Mouse (Mus musculus): ENCODE data around the gene Pax9. TPM values are rescaled to one million over a fixed set of nuclear protein-coding genes. Genes with fewer than 3 reads are reported as not detected.

The Pax9 gene
- polyA plus RNA-seq, 1 experiment: not detected

- no peak for TF ChIP-seq CTCF (IDR thresholded peaks at IDR 0.05; ENCODE audit: low read depth, low read length)
- no peak overlapping the region for H3K4me3 ChIP-seq (ENCODE audit: insufficient read depth, low read length)
- no peaks in the 10 kb centered on the region for H3K4me1 ChIP-seq (ENCODE audit: control insufficient read depth, insufficient read depth, low read length)
- no peak overlapping the region for H3K27ac ChIP-seq (ENCODE audit: insufficient read depth, low read depth, low read length)
Observed at GRCm38 (mm10) chr12:56718707-56719051, 27.1 kb downstream of the Pax9 start.

DNA sequence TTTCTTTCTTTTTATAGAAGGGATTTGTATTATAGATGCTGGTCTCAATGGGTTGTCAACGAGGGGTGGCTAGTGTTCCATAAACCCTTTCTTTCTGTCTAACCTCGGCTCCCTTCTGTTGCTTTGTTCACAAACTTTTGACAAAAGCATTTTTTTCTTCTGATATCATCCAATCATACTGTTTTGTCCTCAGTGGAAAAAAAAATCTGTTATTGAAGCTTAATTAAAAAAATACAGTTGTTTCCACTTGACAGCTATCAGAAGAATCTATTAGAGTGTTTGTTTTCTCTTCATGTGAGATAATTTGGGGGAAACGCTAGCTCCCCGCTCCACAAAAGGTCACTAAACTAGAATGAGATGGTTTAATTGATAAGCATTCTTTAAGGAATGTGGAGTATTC lies 36.1 kb downstream of the Pax9 start:
- no peak for TF ChIP-seq POLR2A (IDR thresholded peaks at IDR 0.05; ENCODE audit: borderline replicate concordance, low read depth, low read length)
- no peak for TF ChIP-seq CTCF (IDR thresholded peaks at IDR 0.05; ENCODE audit: low read depth, low read length)
- Histone ChIP-seq H3K4me3 (ENCODE audit: insufficient read depth, low read length) (no peak overlapping the region), H3K4me1 (ENCODE audit: control insufficient read depth, insufficient read depth, low read length) (no peaks in the 10 kb centered on the region), H3K27ac (ENCODE audit: insufficient read depth, low read depth, low read length) (no peak overlapping the region)

GRCm38 (mm10) chr12:56737104-56737503 lies 45.5 kb downstream of the Pax9 start:
- H3K4me3 ChIP-seq (ENCODE audit: insufficient read depth, low read length): no peak overlapping the region
- no peak for TF ChIP-seq CTCF (IDR thresholded peaks at IDR 0.05; ENCODE audit: low read depth, low read length)
- no peak for TF ChIP-seq POLR2A (IDR thresholded peaks at IDR 0.05; ENCODE audit: borderline replicate concordance, low read depth, low read length)

More at GRCm38 (mm10) chr12:56737104-56737503, 45.5 kb downstream of the Pax9 start:
- no peaks in the 10 kb centered on the region for H3K4me1 ChIP-seq (ENCODE audit: control insufficient read depth, insufficient read depth, low read length)
- H3K27ac ChIP-seq (ENCODE audit: insufficient read depth, low read depth, low read length): no peak overlapping the region

Other genes starting within 250 kb of the Pax9 start
- gene Nkx2-1, start 154.9 kb upstream of the Pax9 start, polyA plus RNA-seq (2012; ENCODE audit: insufficient read depth, insufficient read length, missing spikeins): not detected in 2 replicates
- not detected in 2 replicates for gene Nkx2-9, start 78.5 kb upstream of the Pax9 start, polyA plus RNA-seq (2012; ENCODE audit: insufficient read depth, insufficient read length, missing spikeins)

Measured in bone marrow macrophage, adult 2 months (primary cell).